Mouse (Mus musculus): Measurements from ENCODE around the gene Rbfox1.

DNA sequence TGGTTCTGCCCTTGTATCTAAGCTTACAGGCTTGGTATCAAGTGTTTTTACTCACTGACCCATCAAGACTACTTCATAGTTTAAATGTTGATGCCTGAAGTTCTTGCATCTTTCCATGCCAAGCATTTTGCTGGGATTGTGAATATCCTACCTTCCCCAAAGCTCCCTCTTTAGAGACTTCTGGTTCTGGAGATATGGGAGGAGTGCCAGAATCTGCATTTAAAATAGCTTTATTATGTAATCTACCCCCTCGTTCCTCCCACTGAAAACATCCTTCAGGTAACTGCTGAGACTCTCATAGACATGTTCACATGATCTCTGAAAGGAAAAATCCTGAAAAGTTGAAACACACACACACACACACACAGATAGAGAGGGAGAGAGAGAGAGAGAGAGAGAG lies 1247.3 kb downstream of the Rbfox1 start:
- TF ChIP-seq CTCF (IDR thresholded peaks at IDR 0.05; ENCODE audit: control insufficient read depth, insufficient read depth, low read length), result no peak
- no peak for TF ChIP-seq POLR2A (IDR thresholded peaks at IDR 0.05; ENCODE audit: borderline replicate concordance, control insufficient read depth, low read depth, low read length)

Measured in bone marrow, adult 2 months (tissue).